Mouse (Mus musculus) small intestine, adult 2 months (tissue): ENCODE results near the gene Tmem38a. TPM values are rescaled to one million over a fixed set of nuclear protein-coding genes. Genes with fewer than 3 reads are reported as not detected.

Experiments used
- H3K27ac ChIP-seq: fragments of 200-500 bp; 2 replicates; pipeline ENCODE4 v1.5.1; 2012; ENCODE audit warnings: low read depth, low read length, control low read depth, inconsistent platforms; ENCODE audit not compliant: insufficient read depth
- H3K27me3 ChIP-seq: fragments of 200-500 bp; 2 replicates; pipeline ENCODE4 v1.6.1; 2012; ENCODE audit warnings: mild to moderate bottlenecking, moderate library complexity, low read length, inconsistent platforms; ENCODE audit not compliant: control insufficient read depth, insufficient read depth
- H3K36me3 ChIP-seq: fragments of 200-500 bp; 2 replicates; pipeline ENCODE4 v1.6.1; 2012; ENCODE audit warnings: mild to moderate bottlenecking, low read length, control low read depth, inconsistent platforms; ENCODE audit not compliant: control insufficient read depth, insufficient read depth
- H3K4me1 ChIP-seq: fragments of 200-500 bp; 2 replicates; pipeline ENCODE4 v1.6.1; 2012; ENCODE audit warnings: low read length, inconsistent platforms, mixed read lengths; ENCODE audit not compliant: control insufficient read depth, insufficient read depth, insufficient read length
- H3K4me3 ChIP-seq: fragments of 200-500 bp; 2 replicates; pipeline ENCODE4 v1.5.1; 2012; ENCODE audit warnings: low read depth, mild to moderate bottlenecking, control low read depth, inconsistent platforms, low read length, moderate library complexity
- CTCF ChIP-seq: fragments of 200-500 bp; IDR thresholded peaks from 2 replicates; pipeline ENCODE4 v1.5.1; 2012; ENCODE audit warnings: low read depth, mild to moderate bottlenecking, control low read depth, inconsistent platforms, low read length, moderate library complexity, mixed read lengths; ENCODE audit not compliant: insufficient replicate concordance, insufficient read length; ENCODE audit errors: extremely low read depth
- POLR2A ChIP-seq: fragments of 200-500 bp; IDR thresholded peaks from 2 replicates; pipeline ENCODE4 v1.6.1; 2012; ENCODE audit warnings: low read depth, mild to moderate bottlenecking, control low read depth, inconsistent platforms, low read length, moderate library complexity
- WGBS: fragments of 180-500 bp; shearing (Covaris S2); methylation state at CpG from one replicate; pipeline ENCODE4 v1.1.7; 2018; 5-methylcytosine and 5-hydroxymethylcytosine counted together
- polyA plus RNA-seq: library from polyadenylated mRNA; depleted of rRNA; stranded (reverse); fragments of >200 nt; gene quantifications from 2 replicates; pipeline ENCODE4 v1.2.3, GENCODE M21; 2012; rRNA removed

The Tmem38a gene
- 11.5 and 13.7 TPM in 2 replicates for polyA plus RNA-seq

- no peak for TF ChIP-seq CTCF
- peak; percentile 24; the same call in 1 of the 2 replicates for TF ChIP-seq POLR2A
- Histone ChIP-seq H3K4me3 (peak within 1 kb of the TSS; percentile 75), H3K4me1 (peaks cover 15% of the 10 kb centered on the region), H3K27ac (peak within 1 kb of the TSS; percentile 94), H3K36me3 (peaks cover 28% of the 10 kb centered on the region), H3K27me3 (no peaks in the 10 kb centered on the region)
- WGBS: under 1% methylated on average over 45 of the region's 45 CpGs
These were observed at the start of gene Tmem38a for GRCm38 (mm10) chr8:72571611-72572473. TSS of gene Tmem38a (plus strand) at chr8:72572055.

GRCm38 (mm10) chr8:72532103-72532502 is 39.8 kb upstream of the Tmem38a start:
- WGBS: 90% methylated on average over 1 of the region's 1 CpGs
- no peaks in the 10 kb centered on the region for H3K4me1 ChIP-seq
- no peaks in the 10 kb centered on the region; the same call in 1 of the 2 replicates for H3K36me3 ChIP-seq
- TF ChIP-seq CTCF: no peak
- TF ChIP-seq POLR2A: no peak
- no peak overlapping the region for H3K27ac ChIP-seq
- H3K27me3 ChIP-seq: no peaks in the 10 kb centered on the region
- no peak overlapping the region for H3K4me3 ChIP-seq

- Histone ChIP-seq H3K36me3 (no peaks in the 10 kb centered on the region; the same call in 1 of the 2 replicates), H3K4me1 (no peaks in the 10 kb centered on the region), H3K27me3 (no peaks in the 10 kb centered on the region), H3K27ac (no peak overlapping the region), H3K4me3 (no peak overlapping the region)
- TF ChIP-seq CTCF: no peak
- TF ChIP-seq POLR2A: no peak
- 93% methylated on average over 3 of the region's 3 CpGs for WGBS
These were observed 37.0 kb upstream of the Tmem38a start for GRCm38 (mm10) chr8:72534888-72535287.

- H3K27ac ChIP-seq: no peak overlapping the region
- no peak overlapping the region for H3K4me3 ChIP-seq
- no peaks in the 10 kb centered on the region for H3K36me3 ChIP-seq
- TF ChIP-seq POLR2A (no peak), CTCF (peak; percentile 23; the same call in 1 of the 2 replicates)
- H3K27me3 ChIP-seq: no peaks in the 10 kb centered on the region
- no peaks in the 10 kb centered on the region for H3K4me1 ChIP-seq
These were observed 32.6 kb upstream of the Tmem38a start for GRCm38 (mm10) chr8:72539234-72539633.

- Histone ChIP-seq H3K27ac (no peak overlapping the region), H3K4me3 (peak overlapping the region; percentile 79), H3K27me3 (no peaks in the 10 kb centered on the region), H3K36me3 (no peaks in the 10 kb centered on the region), H3K4me1 (no peaks in the 10 kb centered on the region; the same call in 1 of the 2 replicates)
- WGBS: 2% methylated on average over 27 of the region's 27 CpGs
- TF ChIP-seq CTCF (no peak), POLR2A (no peak)
These were observed 24.6 kb upstream of the Tmem38a start for GRCm38 (mm10) chr8:72547122-72547801.

GRCm38 (mm10) chr8:72547802-72548643 is 23.8 kb upstream of the Tmem38a start, which contains the start of gene Med26:
TSS of gene Med26 (minus strand) at chr8:72548270.
- TF ChIP-seq CTCF (no peak), POLR2A (peak; percentile 58)
- WGBS: under 1% methylated on average over 91 of the region's 92 CpGs

More at GRCm38 (mm10) chr8:72547802-72548643, 23.8 kb upstream of the Tmem38a start, which contains the start of gene Med26:
- H3K27ac ChIP-seq: peak within 1 kb of the TSS; percentile 76
- no peaks in the 10 kb centered on the region for H3K27me3 ChIP-seq
- no peaks in the 10 kb centered on the region for H3K36me3 ChIP-seq
- H3K4me1 ChIP-seq: no peaks in the 10 kb centered on the region; the same call in 1 of the 2 replicates
- H3K4me3 ChIP-seq: peak within 1 kb of the TSS; percentile 79
